Mouse (Mus musculus) kidney, postnatal 0 days (tissue): Measurements from ENCODE around the gene Pank3. TPM values are rescaled to one million over a fixed set of nuclear protein-coding genes. Genes with fewer than 3 reads are reported as not detected.

Experiments used
- ATAC-seq: fragments of 200-750 bp; cut with Nextera tagmentation; replicated peaks from 2 replicates; pipeline ENCODE4 v1.8.0; 2017; ENCODE audit warnings: low read depth, moderate number of reproducible peaks, moderate TSS enrichment, moderate library complexity; ENCODE audit not compliant: low FRiP score
- DNase-seq: peaks from one replicate; pipeline ENCODE4 v3.0.0-alpha.2; 2016; ENCODE audit warnings: low spot score
- H3K27ac ChIP-seq: fragments of 300-500 bp; sonication (generic); 2 replicates; pipeline ENCODE4 v1.5.1; 2014; ENCODE audit warnings: mild to moderate bottlenecking
- H3K27me3 ChIP-seq: fragments of 300-500 bp; sonication (generic); 2 replicates; pipeline ENCODE4 v1.6.1; 2014; ENCODE audit warnings: low read length, mixed read lengths; ENCODE audit not compliant: insufficient read depth
- H3K36me3 ChIP-seq: fragments of 300-500 bp; sonication (generic); 2 replicates; pipeline ENCODE4 v1.6.1; 2014; ENCODE audit warnings: low read length, mixed read lengths; ENCODE audit not compliant: insufficient read depth
- H3K4me1 ChIP-seq: fragments of 300-500 bp; sonication (generic); replicated peaks from 2 replicates; pipeline ENCODE4 v1.6.1; 2014; ENCODE audit warnings: antibody characterized with exemption, low read length, mixed read lengths; ENCODE audit not compliant: insufficient read depth
- H3K4me2 ChIP-seq: fragments of 300-500 bp; sonication (generic); 2 replicates; pipeline ENCODE4 v1.6.1; 2014; ENCODE audit warnings: mild to moderate bottlenecking, low read length, moderate library complexity, mixed read lengths
- H3K4me3 ChIP-seq: fragments of 300-500 bp; sonication (generic); replicated peaks from 2 replicates; pipeline ENCODE4 v1.5.1; 2014; ENCODE audit warnings: low read depth, low read length
- H3K9ac ChIP-seq: fragments of 300-500 bp; sonication (generic); 2 replicates; pipeline ENCODE4 v1.6.1; 2014; ENCODE audit warnings: low read depth, low read length
- H3K9me3 ChIP-seq: fragments of 300-500 bp; sonication (generic); replicated peaks from 2 replicates; pipeline ENCODE4 v1.6.1; 2016; ENCODE audit warnings: low read length, inconsistent platforms, mixed read lengths
- CTCF ChIP-seq: IDR thresholded peaks from 2 replicates; pipeline ENCODE4 v1.5.1; 2016; ENCODE audit warnings: antibody characterized with exemption, low read depth, mild to moderate bottlenecking, moderate library complexity
- WGBS: fragments of 180-500 bp; shearing (Covaris S2); extraction: QIAGEN DNeasy Blood & Tissue Kit; methylation state at CpG from one replicate; pipeline ENCODE4 v1.1.7; 2014; 5-methylcytosine and 5-hydroxymethylcytosine counted together
- polyA plus RNA-seq: library from polyadenylated mRNA; unstranded; fragments of >200 nt; fragmentation: Nextera tagmentation; extraction: Ambion mirVana; gene quantifications from 2 replicates; pipeline ENCODE4 v1.2.1, GENCODE M21; 2015

Gene Pank3
- polyA plus RNA-seq = 12.8 and 13.3 TPM in 2 replicates

- Histone ChIP-seq H3K4me2 (peak within 1 kb of the TSS; percentile 86), H3K9ac (peak within 1 kb of the TSS; percentile 94), H3K36me3 (no peaks in the 10 kb centered on the region), H3K4me3 (peak within 1 kb of the TSS; percentile 88), H3K27ac (peak within 1 kb of the TSS; percentile 95), H3K4me1 (peaks cover 8% of the 10 kb centered on the region; the same call in 1 of the 2 replicates), H3K9me3 (no peaks in the 10 kb centered on the region), H3K27me3 (no peaks in the 10 kb centered on the region)
- WGBS = under 1% methylated on average over 45 of the region's 50 CpGs
- peak; percentile 99 for ATAC-seq
- peak; percentile 99 for DNase-seq
- TF ChIP-seq CTCF = no peak
Observed at GRCm38 (mm10) chr11:35769188-35769745, at the start of gene Pank3. TSS of gene Pank3 (plus strand) at chr11:35769484.

DNA sequence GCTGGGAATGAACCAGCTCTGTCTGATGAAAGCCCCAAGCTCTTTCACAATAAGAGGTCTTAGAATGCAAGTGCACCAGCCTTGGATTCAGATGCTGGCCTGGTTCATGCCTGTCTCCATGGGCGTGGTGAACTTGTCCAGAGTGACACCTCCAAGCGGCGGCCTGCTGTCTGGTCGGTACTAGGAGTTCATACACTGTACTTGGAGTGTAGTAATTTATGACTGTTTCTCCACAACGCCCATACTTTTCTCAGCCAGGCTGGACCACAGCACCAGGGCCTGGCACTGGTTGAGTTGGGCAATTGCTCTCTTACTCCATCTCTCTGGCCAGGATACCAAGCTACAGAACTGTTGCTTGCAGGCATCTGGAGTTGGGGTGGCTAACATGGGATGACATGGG lies 45.4 kb upstream of the Pank3 start:
- Histone ChIP-seq H3K27me3 (no peaks in the 10 kb centered on the region), H3K9me3 (no peaks in the 10 kb centered on the region), H3K9ac (no peak overlapping the region), H3K4me2 (no peak overlapping the region), H3K36me3 (no peaks in the 10 kb centered on the region), H3K4me3 (no peak overlapping the region), H3K27ac (no peak overlapping the region), H3K4me1 (no peaks in the 10 kb centered on the region)
- DNase-seq (no peak), ATAC-seq (no peak)
- WGBS = 65% methylated on average over 5 of the region's 5 CpGs
- TF ChIP-seq CTCF = no peak

DNA sequence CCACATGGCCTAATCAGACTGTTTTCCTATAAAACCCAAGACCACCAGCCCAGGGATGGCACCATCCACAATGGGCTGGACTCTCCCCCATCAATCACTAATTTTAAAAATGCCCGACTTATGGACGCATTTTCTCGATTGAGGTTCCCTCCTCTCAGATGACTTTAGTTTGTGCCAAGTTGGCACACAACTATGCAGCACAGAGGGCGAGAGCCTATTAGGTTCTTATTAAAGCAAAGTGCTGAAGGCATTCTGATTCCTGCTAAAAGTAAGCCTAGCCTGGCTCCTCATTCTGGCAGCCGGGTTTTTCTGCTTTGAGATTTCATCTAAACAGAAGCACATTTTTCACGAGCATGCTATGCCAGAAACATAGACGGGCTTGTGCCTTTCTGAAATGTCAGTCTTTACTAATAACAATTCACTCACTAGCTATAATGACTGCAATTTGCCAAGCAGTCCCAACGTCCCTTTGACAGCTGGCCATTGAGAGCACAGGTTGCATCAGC lies 42.9 kb upstream of the Pank3 start:
- H3K9me3 ChIP-seq = no peaks in the 10 kb centered on the region
- no peak overlapping the region for H3K9ac ChIP-seq
- no peaks in the 10 kb centered on the region for H3K27me3 ChIP-seq
- H3K27ac ChIP-seq = no peak overlapping the region
- H3K4me3 ChIP-seq = no peak overlapping the region
- DNase-seq (no peak), ATAC-seq (no peak)
- H3K36me3 ChIP-seq = no peaks in the 10 kb centered on the region
- H3K4me2 ChIP-seq = no peak overlapping the region
- TF ChIP-seq CTCF = no peak
- H3K4me1 ChIP-seq = no peaks in the 10 kb centered on the region
- 76% methylated on average over 8 of the region's 8 CpGs for WGBS

- no peak overlapping the region for H3K4me3 ChIP-seq
- 88% methylated on average over 1 of the region's 1 CpGs for WGBS
- no peaks in the 10 kb centered on the region for H3K36me3 ChIP-seq
- no peak overlapping the region for H3K9ac ChIP-seq
- peak; percentile 16; the same call in 1 of the 2 replicates for TF ChIP-seq CTCF
- DNase-seq (no peak), ATAC-seq (no peak)
- no peaks in the 10 kb centered on the region for H3K9me3 ChIP-seq
- no peaks in the 10 kb centered on the region for H3K27me3 ChIP-seq
- H3K4me1 ChIP-seq = no peaks in the 10 kb centered on the region
- no peak overlapping the region for H3K27ac ChIP-seq
- H3K4me2 ChIP-seq = no peak overlapping the region
Observed at GRCm38 (mm10) chr11:35728200-35728599, 41.1 kb upstream of the Pank3 start.

- H3K4me2 ChIP-seq = no peak overlapping the region
- no peaks in the 10 kb centered on the region for H3K9me3 ChIP-seq
- H3K27me3 ChIP-seq = no peaks in the 10 kb centered on the region
- no peak for DNase-seq
- no peak overlapping the region for H3K27ac ChIP-seq
- H3K36me3 ChIP-seq = no peaks in the 10 kb centered on the region
- no peak for TF ChIP-seq CTCF
- WGBS = 35% methylated on average over 5 of the region's 5 CpGs
- H3K4me3 ChIP-seq = no peak overlapping the region
- no peaks in the 10 kb centered on the region for H3K4me1 ChIP-seq
- no peak for ATAC-seq
- H3K9ac ChIP-seq = no peak overlapping the region
Observed at GRCm38 (mm10) chr11:35729186-35729585, 40.1 kb upstream of the Pank3 start.

DNA sequence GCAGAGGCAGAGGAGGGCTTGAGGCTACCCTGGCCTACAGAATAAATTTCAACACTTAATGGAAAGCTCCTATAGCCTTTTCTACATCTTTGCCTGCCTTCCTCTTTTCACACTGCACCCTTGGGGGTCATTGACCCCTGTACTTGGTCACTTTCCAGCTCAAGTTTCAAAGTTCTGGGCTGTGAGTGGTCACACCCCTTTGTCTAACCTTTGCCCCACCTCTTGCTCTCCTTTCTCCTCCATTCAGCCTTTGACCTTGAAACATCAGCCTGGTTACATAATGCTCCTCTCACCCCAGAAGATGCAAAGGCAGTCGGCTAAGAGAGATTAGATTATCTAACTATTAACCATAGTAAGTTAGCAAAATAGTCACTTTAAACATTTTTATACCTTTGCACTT lies 36.9 kb upstream of the Pank3 start:
- no peak overlapping the region for H3K9ac ChIP-seq
- H3K4me3 ChIP-seq = no peak overlapping the region
- no peaks in the 10 kb centered on the region for H3K27me3 ChIP-seq
- no peak for ATAC-seq
- H3K4me1 ChIP-seq = no peaks in the 10 kb centered on the region
- no peaks in the 10 kb centered on the region for H3K36me3 ChIP-seq
- DNase-seq = no peak
- no peak overlapping the region for H3K4me2 ChIP-seq
- WGBS = 47% methylated on average over 1 of the region's 1 CpGs
- H3K9me3 ChIP-seq = no peaks in the 10 kb centered on the region
- H3K27ac ChIP-seq = no peak overlapping the region
- no peak for TF ChIP-seq CTCF

DNA sequence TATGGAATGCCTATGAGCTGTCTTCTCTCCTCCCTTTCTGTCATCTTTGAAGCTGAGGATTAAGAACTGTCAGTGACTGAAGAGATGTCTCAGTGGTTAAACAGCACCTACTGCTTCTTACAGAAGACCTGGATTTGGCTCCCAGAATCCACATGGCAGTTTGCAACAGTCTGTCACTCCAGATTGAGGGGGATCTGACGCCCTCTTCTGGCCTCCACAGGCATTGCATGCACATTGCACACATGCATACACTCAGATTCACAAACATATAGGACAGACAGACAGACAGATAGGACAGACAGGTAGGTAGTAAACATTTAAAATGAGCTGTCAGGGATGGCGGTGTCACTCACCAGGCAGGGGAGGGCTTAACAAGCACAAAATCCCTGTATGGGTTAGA lies 32.5 kb upstream of the Pank3 start:
- ATAC-seq (no peak), DNase-seq (no peak)
- Histone ChIP-seq H3K4me2 (no peak overlapping the region), H3K27ac (no peak overlapping the region), H3K9me3 (no peaks in the 10 kb centered on the region), H3K4me1 (no peaks in the 10 kb centered on the region), H3K36me3 (no peaks in the 10 kb centered on the region), H3K27me3 (no peaks in the 10 kb centered on the region), H3K9ac (no peak overlapping the region), H3K4me3 (no peak overlapping the region)
- WGBS = 71% methylated on average over 2 of the region's 2 CpGs
- peak; percentile 36; the same call in 1 of the 2 replicates for TF ChIP-seq CTCF
